Mouse (Mus musculus) midbrain, embryonic 13.5 days (tissue): Measurements from ENCODE around the gene Vkorc1l1. TPM values are rescaled to one million over a fixed set of nuclear protein-coding genes. Genes with fewer than 3 reads are reported as not detected.
"Not testable (repeated sequence)": the region's sequence is repeated elsewhere in the genome, so short reads cannot be mapped to it uniquely, and the experiment has no call there.

Experiments
- ATAC-seq: fragments of 200-750 bp; cut with Nextera tagmentation; 2 replicates; pipeline ENCODE4 v1.8.0; 2017; ENCODE audit warnings: mild to moderate bottlenecking, moderate TSS enrichment, moderate library complexity
- H3K27ac ChIP-seq: fragments of 300-500 bp; sonication (generic); 2 replicates; pipeline ENCODE4 v1.5.1; 2015; ENCODE audit warnings: inconsistent platforms, mild to moderate bottlenecking, moderate library complexity
- H3K27me3 ChIP-seq: fragments of 300-500 bp; sonication (generic); 2 replicates; pipeline ENCODE4 v1.6.1; 2015; ENCODE audit warnings: mild to moderate bottlenecking, inconsistent platforms
- H3K36me3 ChIP-seq: fragments of 300-500 bp; sonication (generic); 2 replicates; pipeline ENCODE4 v1.6.1; 2015; ENCODE audit warnings: mild to moderate bottlenecking, inconsistent platforms
- H3K4me1 ChIP-seq: fragments of 300-500 bp; sonication (generic); replicated peaks from 2 replicates; pipeline ENCODE4 v1.6.1; 2015; ENCODE audit warnings: inconsistent platforms
- H3K4me2 ChIP-seq: fragments of 300-500 bp; sonication (generic); replicated peaks from 2 replicates; pipeline ENCODE4 v1.6.1; 2015; ENCODE audit warnings: moderate library complexity, mild to moderate bottlenecking, inconsistent platforms
- H3K4me3 ChIP-seq: fragments of 300-500 bp; sonication (generic); replicated peaks from 2 replicates; pipeline ENCODE4 v1.5.1; 2015; ENCODE audit warnings: mild to moderate bottlenecking, inconsistent platforms
- H3K9ac ChIP-seq: fragments of 300-500 bp; sonication (generic); replicated peaks from 2 replicates; pipeline ENCODE4 v1.6.1; 2015; ENCODE audit warnings: mild to moderate bottlenecking, inconsistent platforms
- H3K9me3 ChIP-seq: fragments of 300-500 bp; sonication (generic); 2 replicates; pipeline ENCODE4 v1.6.1; 2016; ENCODE audit warnings: mild to moderate bottlenecking, inconsistent platforms
- WGBS: fragments of 180-500 bp; shearing (Covaris S2); methylation state at CpG from one replicate; pipeline ENCODE4 v1.1.7; 2015; 5-methylcytosine and 5-hydroxymethylcytosine counted together
- polyA plus RNA-seq: library from polyadenylated mRNA; unstranded; fragments of >200 nt; fragmentation: Nextera tagmentation; extraction: Ambion mirVana; gene quantifications from 2 replicates; pipeline ENCODE4 v1.2.1, GENCODE M21; 2015

The Vkorc1l1 gene
- 26.7 and 31.1 TPM in 2 replicates for polyA plus RNA-seq

GRCm38 (mm10) chr5:129941495-129942045 lies at the start of gene Vkorc1l1:
Gene Vkorc1l1, plus strand, starts transcription at chr5:129941970.
- peak; percentile 94 for ATAC-seq
- no peaks in the 10 kb centered on the region for H3K9me3 ChIP-seq

GRCm38 (mm10) chr5:129895198-129896088 lies 46.3 kb upstream of the Vkorc1l1 start, which contains the start of gene Zbed5:
Gene Zbed5, plus strand, starts transcription at chr5:129895723.
- 3% methylated on average over 44 of the region's 44 CpGs for WGBS
- peak; percentile 100 for ATAC-seq
- Histone ChIP-seq H3K36me3 (peaks cover 1% of the 10 kb centered on the region; the same call in 1 of the 2 replicates), H3K4me2 (peak within 1 kb of the TSS; percentile 84), H3K9ac (peak within 1 kb of the TSS; percentile 70), H3K9me3 (no peaks in the 10 kb centered on the region), H3K4me1 (peaks cover 9% of the 10 kb centered on the region), H3K4me3 (peak within 1 kb of the TSS; percentile 78), H3K27me3 (no peaks in the 10 kb centered on the region), H3K27ac (no peak within 1 kb of the TSS)

More at GRCm38 (mm10) chr5:129941495-129942045, at the start of gene Vkorc1l1:
- H3K4me2 ChIP-seq = peak within 1 kb of the TSS; percentile 78
- peak within 1 kb of the TSS; percentile 73 for H3K27ac ChIP-seq
- peak within 1 kb of the TSS; percentile 68 for H3K4me3 ChIP-seq
- H3K9ac ChIP-seq = peak within 1 kb of the TSS; percentile 83
- under 1% methylated on average over 58 of the region's 59 CpGs for WGBS
- H3K27me3 ChIP-seq = no peaks in the 10 kb centered on the region
- H3K36me3 ChIP-seq = peaks cover 9% of the 10 kb centered on the region; the same call in 1 of the 2 replicates
- H3K4me1 ChIP-seq = peaks cover 11% of the 10 kb centered on the region

GRCm38 (mm10) chr5:129898449-129898848 lies 43.3 kb upstream of the Vkorc1l1 start, which contains the start of gene Phkg1:
Gene Phkg1, minus strand, starts transcription at chr5:129898549.
- Histone ChIP-seq H3K27me3 (no peaks in the 10 kb centered on the region), H3K9ac (no peak within 1 kb of the TSS), H3K4me3 (no peak within 1 kb of the TSS), H3K36me3 (peaks cover 21% of the 10 kb centered on the region), H3K4me1 (peaks cover 9% of the 10 kb centered on the region), H3K4me2 (no peak within 1 kb of the TSS), H3K27ac (no peak within 1 kb of the TSS), H3K9me3 (no peaks in the 10 kb centered on the region)
- ATAC-seq = no peak
- WGBS = 92% methylated on average over 1 of the region's 1 CpGs

DNA sequence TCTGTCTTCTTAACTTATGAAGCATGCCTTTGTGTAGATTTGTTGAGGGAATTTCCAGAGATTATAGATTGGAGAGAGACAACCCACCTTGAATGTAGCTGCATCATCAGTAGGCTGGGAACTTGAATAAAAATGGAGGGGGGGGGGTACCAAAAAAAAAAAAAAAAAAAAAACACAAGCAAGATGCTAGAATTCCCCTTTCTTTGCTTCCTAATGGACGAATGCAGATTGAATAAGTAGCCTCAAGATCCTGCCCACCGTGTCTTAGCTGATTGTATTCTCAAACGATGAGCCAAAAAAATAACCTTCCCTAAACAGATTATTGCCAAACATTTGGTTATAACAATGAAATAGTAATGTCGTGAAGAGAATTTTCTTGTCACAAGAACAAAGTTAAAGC lies 34.0 kb upstream of the Vkorc1l1 start:
- Histone ChIP-seq H3K27ac (peak overlapping the region; percentile 97), H3K4me1 (peaks cover 12% of the 10 kb centered on the region), H3K9ac (peak overlapping the region; percentile 82), H3K9me3 (no peaks in the 10 kb centered on the region), H3K4me3 (peak overlapping the region; percentile 63), H3K4me2 (peak overlapping the region; percentile 75), H3K27me3 (no peaks in the 10 kb centered on the region), H3K36me3 (peaks cover 12% of the 10 kb centered on the region)
- no peak for ATAC-seq
- WGBS = 31% methylated on average over 4 of the region's 4 CpGs

DNA sequence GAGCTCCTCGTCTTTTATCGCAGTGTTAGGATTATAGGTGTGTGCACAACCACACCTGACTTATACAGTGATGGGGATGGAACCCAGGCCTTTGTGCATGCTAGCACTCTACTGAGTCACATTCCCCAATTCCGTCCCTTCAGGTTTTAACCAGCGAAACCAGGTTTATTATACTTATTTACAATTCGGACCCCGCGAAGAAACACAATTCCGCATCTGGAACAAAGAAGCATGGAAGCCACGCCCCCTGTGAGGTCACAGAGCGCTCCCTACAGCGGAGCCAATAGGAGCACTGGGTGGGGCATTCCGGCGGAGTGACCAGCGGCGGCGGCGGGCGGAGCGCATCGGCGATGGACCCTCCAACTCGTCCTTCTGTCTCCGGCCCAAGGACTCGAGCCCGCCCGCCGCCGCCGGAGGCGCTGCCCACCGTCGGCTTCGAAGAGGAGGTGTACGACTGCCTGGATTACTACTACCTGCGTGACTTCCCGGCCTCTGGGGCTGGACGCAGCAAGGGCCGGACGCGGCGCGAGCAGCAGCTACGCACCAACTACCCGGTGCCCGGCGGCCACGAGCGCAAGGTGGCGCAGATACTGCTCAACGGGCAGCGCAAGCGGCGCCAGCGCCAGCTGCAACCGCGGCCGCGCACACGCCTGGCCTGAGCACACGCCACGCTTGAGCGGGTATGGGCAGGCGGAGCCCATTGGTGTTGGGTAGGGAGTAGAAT lies 33.4 kb upstream of the Vkorc1l1 start, which contains the start of gene Nupr1l:
Nupr1l (plus strand) TSS at position 299 of the 724 bp plus-strand sequence.
- under 1% methylated on average over 63 of the region's 63 CpGs for WGBS
- peak within 1 kb of the TSS; percentile 63 for H3K4me3 ChIP-seq
- H3K4me1 ChIP-seq = peaks cover 12% of the 10 kb centered on the region
- H3K9ac ChIP-seq = peak within 1 kb of the TSS; percentile 82
- H3K4me2 ChIP-seq = peak within 1 kb of the TSS; percentile 75
- ATAC-seq = peak; percentile 99
- no peaks in the 10 kb centered on the region for H3K27me3 ChIP-seq
- H3K27ac ChIP-seq = peak within 1 kb of the TSS; percentile 97
- 0 out of 2 replicates have a peak, but pooled peaks cover 6% of the 10 kb centered on the region for H3K36me3 ChIP-seq
- H3K9me3 ChIP-seq = no peaks in the 10 kb centered on the region

GRCm38 (mm10) chr5:129909147-129909546 lies 32.6 kb upstream of the Vkorc1l1 start:
- peaks cover 12% of the 10 kb centered on the region for H3K4me1 ChIP-seq
- H3K9ac ChIP-seq = peak overlapping the region; percentile 82
- H3K4me2 ChIP-seq = peak overlapping the region; percentile 75
- ATAC-seq = no peak
- peak overlapping the region; percentile 97 for H3K27ac ChIP-seq
- no peaks in the 10 kb centered on the region for H3K27me3 ChIP-seq
- no peaks in the 10 kb centered on the region for H3K9me3 ChIP-seq
- H3K36me3 ChIP-seq = 0 out of 2 replicates have a peak, but pooled peaks cover 3% of the 10 kb centered on the region
- 75% methylated on average over 9 of the region's 9 CpGs for WGBS
- H3K4me3 ChIP-seq = peak overlapping the region; percentile 63

GRCm38 (mm10) chr5:129909591-129909990 lies 32.2 kb upstream of the Vkorc1l1 start:
- WGBS = 92% methylated on average over 7 of the region's 7 CpGs
- ATAC-seq = no peak
- peaks cover 12% of the 10 kb centered on the region for H3K4me1 ChIP-seq
- no peaks in the 10 kb centered on the region for H3K9me3 ChIP-seq
- H3K27ac ChIP-seq = no peak overlapping the region
- H3K4me3 ChIP-seq = no peak overlapping the region
- peak overlapping the region; percentile 75; the same call in 1 of the 2 replicates for H3K4me2 ChIP-seq
- H3K36me3 ChIP-seq = 0 out of 2 replicates have a peak, but pooled peaks cover 2% of the 10 kb centered on the region
- H3K27me3 ChIP-seq = no peaks in the 10 kb centered on the region
- H3K9ac ChIP-seq = no peak overlapping the region

GRCm38 (mm10) chr5:129914024-129914423 lies 27.7 kb upstream of the Vkorc1l1 start:
- no peak overlapping the region for H3K4me2 ChIP-seq
- no peak overlapping the region for H3K9ac ChIP-seq
- ATAC-seq = no peak
- WGBS = 27% methylated on average over 2 of the region's 2 CpGs
- H3K9me3 ChIP-seq = no peaks in the 10 kb centered on the region
- H3K27me3 ChIP-seq = no peaks in the 10 kb centered on the region
- H3K4me1 ChIP-seq = peaks cover 5% of the 10 kb centered on the region; the same call in 1 of the 2 replicates
- no peak overlapping the region for H3K4me3 ChIP-seq
- H3K36me3 ChIP-seq = no peaks in the 10 kb centered on the region
- no peak overlapping the region for H3K27ac ChIP-seq

DNA sequence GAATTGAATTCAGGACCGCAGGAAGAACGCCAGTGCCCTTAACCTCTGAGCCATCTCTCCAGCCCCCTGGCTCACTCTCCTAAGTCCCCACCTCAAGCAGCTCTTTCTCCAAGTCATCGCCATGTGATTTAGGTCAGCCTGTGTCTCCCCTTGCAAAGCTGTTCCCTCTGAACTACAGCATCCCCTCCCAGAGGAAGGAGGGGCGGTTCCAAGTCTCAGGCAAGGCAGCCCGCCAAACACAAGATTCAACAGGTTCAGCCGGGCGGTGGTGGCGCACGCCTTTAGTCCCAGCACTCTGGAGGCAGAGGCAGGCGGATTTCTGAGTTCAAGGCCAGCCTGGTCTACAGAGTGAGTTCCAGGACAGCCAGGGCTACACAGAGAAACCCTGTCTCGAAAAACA lies 26.3 kb upstream of the Vkorc1l1 start:
- H3K27ac ChIP-seq, H3K4me1 ChIP-seq, ATAC-seq, H3K9ac ChIP-seq, H3K27me3 ChIP-seq, H3K4me2 ChIP-seq, H3K4me3 ChIP-seq, H3K36me3 ChIP-seq, H3K9me3 ChIP-seq: not testable (repeated sequence)
- WGBS = 90% methylated on average over 11 of the region's 11 CpGs

GRCm38 (mm10) chr5:129918065-129918651 lies 23.6 kb upstream of the Vkorc1l1 start:
- H3K9ac ChIP-seq = no peak overlapping the region
- no peaks in the 10 kb centered on the region; the same call in 1 of the 2 replicates for H3K9me3 ChIP-seq
- no peaks in the 10 kb centered on the region for H3K4me1 ChIP-seq
- H3K36me3 ChIP-seq = no peaks in the 10 kb centered on the region
- no peaks in the 10 kb centered on the region for H3K27me3 ChIP-seq
- ATAC-seq = no peak
- WGBS = 90% methylated on average over 24 of the region's 24 CpGs
- H3K27ac ChIP-seq = no peak overlapping the region
- H3K4me2 ChIP-seq = no peak overlapping the region
- H3K4me3 ChIP-seq = no peak overlapping the region

GRCm38 (mm10) chr5:129918752-129919151 lies 23.0 kb upstream of the Vkorc1l1 start:
- Histone ChIP-seq H3K27ac (no peak overlapping the region), H3K4me2 (no peak overlapping the region), H3K9me3 (no peaks in the 10 kb centered on the region; the same call in 1 of the 2 replicates), H3K27me3 (no peaks in the 10 kb centered on the region), H3K4me3 (no peak overlapping the region), H3K9ac (no peak overlapping the region), H3K36me3 (no peaks in the 10 kb centered on the region), H3K4me1 (no peaks in the 10 kb centered on the region)
- 87% methylated on average over 9 of the region's 9 CpGs for WGBS
- no peak for ATAC-seq
